Mouse (Mus musculus) neural tube, embryonic 12.5 days (tissue): ENCODE results near the gene Ndrg2. TPM values are rescaled to one million over a fixed set of nuclear protein-coding genes. Genes with fewer than 3 reads are reported as not detected.
"Not testable (repeated sequence)": the region's sequence is repeated elsewhere in the genome, so short reads cannot be mapped to it uniquely, and the experiment has no call there.

Experiments used
- ATAC-seq: fragments of 200-750 bp; cut with Nextera tagmentation; 2 replicates; pipeline ENCODE4 v1.8.0; 2017; ENCODE audit warnings: low read depth, mild to moderate bottlenecking, moderate TSS enrichment, moderate library complexity; ENCODE audit not compliant: low FRiP score
- H3K27ac ChIP-seq: fragments of 300-500 bp; sonication (generic); 2 replicates; pipeline ENCODE4 v1.5.1; 2016
- H3K27me3 ChIP-seq: fragments of 300-500 bp; sonication (generic); replicated peaks from 2 replicates; pipeline ENCODE4 v1.6.1; 2016; ENCODE audit warnings: mild to moderate bottlenecking
- H3K36me3 ChIP-seq: fragments of 300-500 bp; sonication (generic); 2 replicates; pipeline ENCODE4 v1.6.1; 2016; ENCODE audit warnings: mild to moderate bottlenecking
- H3K4me1 ChIP-seq: fragments of 300-500 bp; sonication (generic); 2 replicates; pipeline ENCODE4 v1.6.1; 2016
- H3K4me2 ChIP-seq: fragments of 300-500 bp; sonication (generic); replicated peaks from 2 replicates; pipeline ENCODE4 v1.6.1; 2016; ENCODE audit warnings: mild to moderate bottlenecking
- H3K4me3 ChIP-seq: fragments of 300-500 bp; sonication (generic); 2 replicates; pipeline ENCODE4 v1.5.1; 2016
- H3K9ac ChIP-seq: fragments of 300-500 bp; sonication (generic); 2 replicates; pipeline ENCODE4 v1.6.1; 2016; ENCODE audit warnings: mild to moderate bottlenecking
- H3K9me3 ChIP-seq: fragments of 300-500 bp; sonication (generic); 2 replicates; pipeline ENCODE4 v1.6.1; 2016; ENCODE audit warnings: mild to moderate bottlenecking
- WGBS: fragments of 180-500 bp; shearing (Covaris S2); methylation state at CpG from one replicate; pipeline ENCODE4 v1.1.7; 2016; 5-methylcytosine and 5-hydroxymethylcytosine counted together
- polyA plus RNA-seq: library from polyadenylated mRNA; unstranded; fragments of >200 nt; fragmentation: Nextera tagmentation; extraction: Ambion mirVana; gene quantifications from 2 replicates; pipeline ENCODE4 v1.2.1, GENCODE M21; 2016

Ndrg2 gene
- polyA plus RNA-seq, 1 experiment from 2014 or later: 37.5 TPM

- no peaks in the 10 kb centered on the region for H3K27me3 ChIP-seq
- H3K9ac ChIP-seq: no peak overlapping the region
- H3K9me3 ChIP-seq: no peaks in the 10 kb centered on the region
- no peak overlapping the region for H3K27ac ChIP-seq
- H3K4me3 ChIP-seq: no peak overlapping the region
- H3K4me1 ChIP-seq: peaks cover 11% of the 10 kb centered on the region
- H3K36me3 ChIP-seq: peaks cover 45% of the 10 kb centered on the region
- ATAC-seq: no peak
- H3K4me2 ChIP-seq: peak overlapping the region; percentile 72
- 56% methylated on average over 6 of the region's 6 CpGs for WGBS
Observed at GRCm38 (mm10) chr14:51886051-51886450, 27.9 kb downstream of the Ndrg2 start.

GRCm38 (mm10) chr14:51884598-51885331 lies 29.2 kb downstream of the Ndrg2 start, which contains the start of gene Mettl17:
Gene Mettl17 (plus strand): TSS chr14:51884842.
- H3K9ac ChIP-seq: peak within 1 kb of the TSS; percentile 71
- peaks cover 11% of the 10 kb centered on the region for H3K4me1 ChIP-seq
- H3K27ac ChIP-seq: peak within 1 kb of the TSS; percentile 33; the same call in 1 of the 2 replicates
- H3K4me2 ChIP-seq: peak within 1 kb of the TSS; percentile 72
- peak; percentile 99 for ATAC-seq
- H3K27me3 ChIP-seq: no peaks in the 10 kb centered on the region
- peaks cover 32% of the 10 kb centered on the region for H3K36me3 ChIP-seq
- under 1% methylated on average over 43 of the region's 43 CpGs for WGBS
- no peaks in the 10 kb centered on the region for H3K9me3 ChIP-seq
- H3K4me3 ChIP-seq: peak within 1 kb of the TSS; percentile 61

GRCm38 (mm10) chr14:51884031-51884544 lies 29.9 kb downstream of the Ndrg2 start:
- 1% methylated on average over 13 of the region's 14 CpGs for WGBS
- ATAC-seq: peak; percentile 61

DNA sequence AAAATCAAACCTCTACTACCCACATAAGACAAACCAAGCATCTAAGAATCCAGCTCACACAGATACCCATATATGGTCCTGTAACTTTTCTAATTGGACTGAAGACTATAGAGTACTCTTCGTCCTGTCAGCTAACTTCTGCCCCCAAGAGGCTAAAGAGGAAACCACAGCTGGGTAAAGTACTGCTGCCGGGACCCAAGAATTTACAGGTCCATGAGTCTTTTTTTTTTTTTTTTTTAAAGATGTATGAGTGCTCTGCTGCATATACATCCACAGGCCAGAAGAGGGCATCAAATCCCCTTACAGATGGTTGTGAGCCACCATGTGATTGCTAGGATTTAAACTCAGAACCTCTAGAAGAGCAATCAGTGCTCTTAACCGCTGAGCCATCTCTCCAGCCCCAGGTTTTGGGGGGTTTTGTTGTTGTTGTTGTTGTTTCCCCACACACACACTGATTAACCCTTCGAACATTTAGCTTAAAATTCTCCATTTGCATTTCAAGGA lies 30.4 kb downstream of the Ndrg2 start:
- no peaks in the 10 kb centered on the region for H3K9me3 ChIP-seq
- H3K27ac ChIP-seq: no peak overlapping the region
- H3K4me1 ChIP-seq: peaks cover 11% of the 10 kb centered on the region
- H3K36me3 ChIP-seq: peaks cover 21% of the 10 kb centered on the region
- peak overlapping the region; percentile 72 for H3K4me2 ChIP-seq
- H3K4me3 ChIP-seq: peak overlapping the region; percentile 61
- ATAC-seq: peak; percentile 35
- no peak overlapping the region for H3K9ac ChIP-seq
- no peaks in the 10 kb centered on the region for H3K27me3 ChIP-seq
- WGBS: 1% methylated on average over 4 of the region's 4 CpGs

More at GRCm38 (mm10) chr14:51884031-51884544, 29.9 kb downstream of the Ndrg2 start:
- Histone ChIP-seq H3K9me3 (no peaks in the 10 kb centered on the region), H3K27ac (peak overlapping the region; percentile 33; the same call in 1 of the 2 replicates), H3K27me3 (no peaks in the 10 kb centered on the region), H3K4me3 (peak overlapping the region; percentile 61), H3K4me1 (peaks cover 11% of the 10 kb centered on the region), H3K4me2 (peak overlapping the region; percentile 72), H3K36me3 (peaks cover 26% of the 10 kb centered on the region), H3K9ac (0 out of 2 replicates have a peak overlapping the region, but pooled peaks have one; percentile 23)

DNA sequence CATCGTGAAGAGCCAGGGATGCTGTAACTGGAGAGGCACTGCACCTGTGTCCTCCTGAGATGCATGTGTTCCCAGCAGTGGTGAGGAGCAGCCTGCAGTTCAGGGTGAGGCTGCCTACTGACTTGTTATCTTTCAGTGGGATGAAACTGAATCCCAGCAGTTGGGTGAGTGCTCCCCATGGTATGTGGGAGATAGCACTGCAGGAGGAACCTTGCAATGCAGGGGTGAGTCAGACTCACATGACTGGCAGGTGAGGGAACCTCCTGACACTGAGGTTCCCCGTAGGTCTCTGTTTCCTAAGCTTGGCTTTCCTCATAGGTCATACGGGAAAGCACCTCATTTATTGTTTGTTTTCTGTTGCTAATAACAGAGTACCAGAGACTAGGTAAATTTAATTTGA lies 36.4 kb downstream of the Ndrg2 start:
- Histone ChIP-seq H3K27ac (no peak overlapping the region), H3K4me1 (no peaks in the 10 kb centered on the region), H3K9me3 (no peaks in the 10 kb centered on the region), H3K4me2 (no peak overlapping the region), H3K4me3 (no peak overlapping the region), H3K27me3 (no peaks in the 10 kb centered on the region), H3K36me3 (no peaks in the 10 kb centered on the region), H3K9ac (no peak overlapping the region)
- WGBS: 90% methylated on average over 3 of the region's 3 CpGs
- ATAC-seq: no peak

DNA sequence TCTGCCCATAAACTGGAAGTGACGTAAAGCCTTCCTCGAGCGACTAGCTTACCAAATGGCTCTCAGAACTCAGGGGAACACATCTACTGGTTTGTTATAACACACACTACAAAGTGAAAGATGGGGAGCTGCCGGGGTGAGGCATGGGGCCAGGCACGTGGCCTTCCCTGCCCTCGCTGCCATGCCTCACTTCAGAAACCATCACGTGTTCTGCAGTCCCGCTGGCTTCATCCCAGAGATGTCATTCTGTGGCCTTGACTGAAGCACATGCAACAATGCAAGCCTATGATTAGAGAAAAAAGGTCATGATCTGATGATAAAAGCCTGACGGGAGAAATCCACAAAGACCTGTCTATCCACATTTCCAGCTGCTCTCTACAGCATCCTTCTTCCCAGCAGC lies 42.2 kb downstream of the Ndrg2 start:
- WGBS: 87% methylated on average over 9 of the region's 9 CpGs
- Histone ChIP-seq H3K36me3 (no peaks in the 10 kb centered on the region), H3K4me1 (no peaks in the 10 kb centered on the region), H3K4me2 (no peak overlapping the region), H3K27ac (no peak overlapping the region), H3K4me3 (no peak overlapping the region), H3K27me3 (no peaks in the 10 kb centered on the region), H3K9ac (no peak overlapping the region), H3K9me3 (no peaks in the 10 kb centered on the region)
- no peak for ATAC-seq

- Histone ChIP-seq H3K9ac (no peak overlapping the region), H3K27ac (no peak overlapping the region), H3K4me3 (no peak overlapping the region), H3K4me1 (no peaks in the 10 kb centered on the region), H3K27me3 (no peaks in the 10 kb centered on the region), H3K9me3 (no peaks in the 10 kb centered on the region), H3K4me2 (no peak overlapping the region), H3K36me3 (no peaks in the 10 kb centered on the region)
- 79% methylated on average over 2 of the region's 2 CpGs for WGBS
- no peak for ATAC-seq
Observed at GRCm38 (mm10) chr14:51870756-51871155, 43.2 kb downstream of the Ndrg2 start.

- not testable (repeated sequence) for H3K27ac ChIP-seq, H3K9me3 ChIP-seq, H3K27me3 ChIP-seq, H3K4me3 ChIP-seq, H3K9ac ChIP-seq, H3K36me3 ChIP-seq, H3K4me1 ChIP-seq, ATAC-seq, H3K4me2 ChIP-seq
- 0% methylated on average over 1 of the region's 1 CpGs for WGBS
Observed at GRCm38 (mm10) chr14:51863603-51864002, 50.4 kb downstream of the Ndrg2 start.

DNA sequence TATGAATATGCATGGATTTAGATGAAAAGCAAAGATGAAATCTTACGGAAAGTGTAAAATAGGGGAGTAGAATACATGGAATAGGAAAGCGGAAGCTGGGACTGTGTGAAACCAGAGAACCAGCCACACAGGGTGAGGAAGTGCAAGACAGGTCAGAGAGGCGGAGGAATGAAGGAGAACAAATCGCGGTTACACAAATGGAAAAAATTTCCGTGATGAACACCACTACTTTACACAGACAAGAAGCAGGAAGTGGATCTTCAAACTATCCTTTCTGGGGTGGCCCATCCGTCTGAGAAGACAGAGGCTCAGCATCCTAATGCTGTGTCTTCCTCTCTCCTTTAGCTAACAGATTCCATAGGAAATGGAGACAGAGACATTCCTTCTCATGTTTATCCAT lies 58.7 kb downstream of the Ndrg2 start:
- not testable (repeated sequence) for H3K9me3 ChIP-seq, ATAC-seq, H3K27me3 ChIP-seq, H3K4me1 ChIP-seq, H3K36me3 ChIP-seq, H3K27ac ChIP-seq, H3K4me2 ChIP-seq, H3K4me3 ChIP-seq, H3K9ac ChIP-seq
- WGBS: 88% methylated on average over 7 of the region's 7 CpGs

Other genes with a start within 250 kb of the Ndrg2 start
- not detected in 2 replicates for gene Gm17079, start 218.7 kb downstream of the Ndrg2 start, polyA plus RNA-seq
- gene Gm5800, start 197.0 kb downstream of the Ndrg2 start, polyA plus RNA-seq: not detected in 2 replicates
- not detected in 2 replicates for gene Ang4, start 140.6 kb downstream of the Ndrg2 start, polyA plus RNA-seq
- not detected in 2 replicates for gene AY358078, start 114.1 kb downstream of the Ndrg2 start, polyA plus RNA-seq
- not detected in 2 replicates for gene Ear6, start 60.5 kb downstream of the Ndrg2 start, polyA plus RNA-seq
- gene Mettl17, start 29.3 kb downstream of the Ndrg2 start, polyA plus RNA-seq: 58.6 and 64.4 TPM in 2 replicates
- 1.2 and 1.4 TPM in 2 replicates for gene Slc39a2, start 21.3 kb downstream of the Ndrg2 start, polyA plus RNA-seq
- not detected in 2 replicates for gene Tppp2, start 4.3 kb upstream of the Ndrg2 start, polyA plus RNA-seq
- not detected in 2 replicates for gene Rnase13, start 8.6 kb upstream of the Ndrg2 start, polyA plus RNA-seq
- gene Arhgef40, start 70.6 kb upstream of the Ndrg2 start, polyA plus RNA-seq: 105 and 110 TPM in 2 replicates
- gene Tmem253, start 101.5 kb upstream of the Ndrg2 start, polyA plus RNA-seq: 1.0 and 1.3 TPM in 2 replicates
- gene Zfp219, start 106.6 kb upstream of the Ndrg2 start, polyA plus RNA-seq: 78.3 and 84.9 TPM in 2 replicates
- gene Olfr221, start 128.3 kb upstream of the Ndrg2 start, polyA plus RNA-seq: not detected in 2 replicates
- 764 and 797 TPM in 2 replicates for gene Hnrnpc, start 189.9 kb upstream of the Ndrg2 start, polyA plus RNA-seq
- 52.1 and 62.8 TPM in 2 replicates for gene Rpgrip1, start 196.5 kb upstream of the Ndrg2 start, polyA plus RNA-seq